8 mouse cellular contexts compared by ENCODE assay signal in the genomic region with DNA sequence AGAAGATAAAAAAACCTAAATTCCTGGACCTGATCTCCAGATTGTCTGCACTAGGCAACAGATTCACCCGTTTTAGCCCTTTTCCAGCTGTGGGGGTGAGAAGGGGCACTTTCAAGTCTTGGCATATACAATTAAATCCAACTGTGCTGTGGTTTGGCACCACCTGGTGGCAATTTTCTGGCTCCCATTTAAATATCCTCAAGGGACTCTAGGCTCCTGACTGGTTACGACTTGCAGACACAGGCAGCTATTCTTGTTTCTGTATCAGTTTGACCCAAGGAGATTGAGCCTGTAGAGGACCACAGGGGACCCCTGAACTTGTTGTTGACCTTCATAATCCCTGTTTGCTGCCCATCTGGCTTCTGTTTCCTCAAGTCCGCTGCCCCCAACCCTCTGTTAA.
A peak's percentile ranks its signal among the peaks of the same experiment; 100 is the strongest.
DNase-seq lines count a peak whose midpoint lies in the region; ATAC-seq and TF ChIP-seq lines count a peak whose summit lies in the region.

No protein-coding gene starts in this region.

- WGBS in liver, adult 2 months = 23% methylated on average over 3 of the region's 3 CpGs
- 23% methylated on average over 3 of the region's 3 CpGs for WGBS in liver, embryonic 12.5 days (ENCODE audit: insufficient replicate concordance)

- TF ChIP-seq CTCF in liver, adult 2 months (IDR thresholded peaks at IDR 0.05; ENCODE audit: low read depth, low read length) = no peak

- DNase-seq in adrenal gland, adult (ENCODE audit: inconsistent age in 2 of 2, low spot score in 1 of 2) = peak; percentile 9 to 60
- DNase-seq in adrenal gland, postnatal 4 days (ENCODE audit: low spot score in 2 of 2) = no peak
- DNase-seq in liver, adult 2 months (ENCODE audit: extremely low read depth, low read depth, low spot score) = peak; percentile 3
- DNase-seq in embryo, embryonic 10 days (ENCODE audit: low spot score) = peak; percentile 71
- peak; percentile 21 to 68 for DNase-seq in kidney, postnatal 36 days
- DNase-seq in retina, postnatal 7 days (ENCODE audit: low read depth, low spot score) = peak; percentile 31
- DNase-seq in spleen, adult 12 weeks (ENCODE audit: low spot score) = no peak

- H3K9me3 ChIP-seq in liver, embryonic 12.5 days (replicated peaks) = no peaks in the 10 kb centered on the region

- no peaks in the 10 kb centered on the region for H3K36me3 ChIP-seq in liver, adult 2 months (ENCODE audit: control insufficient read depth, insufficient read depth, low read length)
- no peaks in the 10 kb centered on the region for H3K36me3 ChIP-seq in liver, embryonic 12.5 days

- no peaks in the 10 kb centered on the region for H3K79me2 ChIP-seq in liver, adult 2 months (ENCODE audit: control insufficient read depth, insufficient read depth, low read length)

- no peak overlapping the region for H3K9ac ChIP-seq in liver, adult 2 months (ENCODE audit: low read depth, low read length)
- H3K9ac ChIP-seq in liver, embryonic 12.5 days = no peak overlapping the region

- no peaks in the 10 kb centered on the region for H3K4me1 ChIP-seq in liver, adult 2 months (ENCODE audit: control insufficient read depth, insufficient read depth, low read length)
- H3K4me1 ChIP-seq in liver, embryonic 12.5 days = no peaks in the 10 kb centered on the region

- H3K4me2 ChIP-seq in liver, embryonic 12.5 days = no peak overlapping the region

- H3K27me3 ChIP-seq in liver, adult 2 months (ENCODE audit: control insufficient read depth, insufficient read depth, low read length) = no peaks in the 10 kb centered on the region
- H3K27me3 ChIP-seq in liver, embryonic 12.5 days (replicated peaks) = no peaks in the 10 kb centered on the region

- no peak for ATAC-seq in liver, embryonic 12.5 days

- H3K4me3 ChIP-seq in liver, adult 2 months (ENCODE audit: insufficient read depth, low read depth, low read length) = no peak overlapping the region
- H3K4me3 ChIP-seq in liver, embryonic 12.5 days = no peak overlapping the region

- H3K27ac ChIP-seq in liver, adult 2 months (replicated peaks; ENCODE audit: insufficient read depth, low read depth, low read length) = no peak overlapping the region
- no peak overlapping the region for H3K27ac ChIP-seq in liver, embryonic 12.5 days

- no peak for TF ChIP-seq POLR2A in liver, adult 2 months (IDR thresholded peaks at IDR 0.05; ENCODE audit: extremely low read depth, insufficient read depth, low read length)

Comparison
In these comparisons a context has a peak if more than half of its experiments do, and no peak if none do; other contexts are left out.
1. DNase-seq: peak in adrenal gland, adult (2 of 2), liver, adult 2 months (single experiment), embryo, embryonic 10 days (single experiment), kidney, postnatal 36 days (2 of 2) and retina, postnatal 7 days (single experiment); none in adrenal gland, postnatal 4 days (0 of 2) and spleen, adult 12 weeks (single experiment).